Mouse (Mus musculus): ENCODE data around the gene Pgs1.

- no peak for TF ChIP-seq CTCF (IDR thresholded peaks at IDR 0.05; ENCODE audit: borderline replicate concordance, control insufficient read depth, extremely low read depth, insufficient read depth, low read length, poor library complexity)
- no peak for TF ChIP-seq POLR2A (IDR thresholded peaks at IDR 0.05; ENCODE audit: control insufficient read depth, extremely low read depth, insufficient read depth, low read length, poor library complexity)
Observed at GRCm38 (mm10) chr11:118000083-118000482, 14.0 kb downstream of the Pgs1 start.

All from thymus, adult 2 months (tissue).